Mouse (Mus musculus) midbrain, embryonic 12.5 days (tissue): Measurements from ENCODE around the gene Ptprg. TPM values are rescaled to one million over a fixed set of nuclear protein-coding genes. Genes with fewer than 3 reads are reported as not detected.

Experiments
- ATAC-seq: fragments of 200-750 bp; cut with Nextera tagmentation; 2 replicates; pipeline ENCODE4 v1.8.0; 2017; ENCODE audit warnings: low read depth, moderate TSS enrichment, moderate library complexity; ENCODE audit not compliant: low FRiP score
- H3K27ac ChIP-seq: fragments of 300-500 bp; sonication (generic); replicated peaks from 2 replicates; pipeline ENCODE4 v1.5.1; 2016; ENCODE audit warnings: mild to moderate bottlenecking
- H3K27me3 ChIP-seq: fragments of 300-500 bp; sonication (generic); 2 replicates; pipeline ENCODE4 v1.6.1; 2016; ENCODE audit warnings: mild to moderate bottlenecking
- H3K36me3 ChIP-seq: fragments of 300-500 bp; sonication (generic); 2 replicates; pipeline ENCODE4 v1.6.1; 2016
- H3K4me1 ChIP-seq: fragments of 300-500 bp; sonication (generic); 2 replicates; pipeline ENCODE4 v1.6.1; 2016
- H3K4me2 ChIP-seq: fragments of 300-500 bp; sonication (generic); replicated peaks from 2 replicates; pipeline ENCODE4 v1.6.1; 2016; ENCODE audit warnings: mild to moderate bottlenecking, moderate library complexity
- H3K4me3 ChIP-seq: fragments of 300-500 bp; sonication (generic); 2 replicates; pipeline ENCODE4 v1.5.1; 2016; ENCODE audit warnings: mild to moderate bottlenecking
- H3K9ac ChIP-seq: fragments of 300-500 bp; sonication (generic); replicated peaks from 2 replicates; pipeline ENCODE4 v1.6.1; 2016; ENCODE audit warnings: mild to moderate bottlenecking, moderate library complexity
- H3K9me3 ChIP-seq: fragments of 300-500 bp; sonication (generic); 2 replicates; pipeline ENCODE4 v1.6.1; 2016; ENCODE audit warnings: mild to moderate bottlenecking
- WGBS: fragments of 180-500 bp; shearing (Covaris S2); methylation state at CpG from one replicate; pipeline ENCODE4 v1.1.7; 2016; 5-methylcytosine and 5-hydroxymethylcytosine counted together
- polyA plus RNA-seq: library from polyadenylated mRNA; unstranded; fragments of >200 nt; fragmentation: Nextera tagmentation; extraction: Ambion mirVana; gene quantifications from 2 replicates; pipeline ENCODE4 v1.2.1, GENCODE M21; 2016

The Ptprg gene
- polyA plus RNA-seq, 1 experiment from 2014 or later: 47.4 TPM

- ATAC-seq: no peak
- Histone ChIP-seq H3K36me3 (no peaks in the 10 kb centered on the region), H3K4me2 (no peak overlapping the region), H3K27ac (no peak overlapping the region), H3K9ac (no peak overlapping the region), H3K4me3 (no peak overlapping the region), H3K27me3 (no peaks in the 10 kb centered on the region), H3K9me3 (no peaks in the 10 kb centered on the region), H3K4me1 (peaks cover 7% of the 10 kb centered on the region; the same call in 1 of the 2 replicates)
- WGBS: 89% methylated on average over 8 of the region's 8 CpGs
Observed at GRCm38 (mm10) chr14:11818721-11819120, 265.4 kb downstream of the Ptprg start.

DNA sequence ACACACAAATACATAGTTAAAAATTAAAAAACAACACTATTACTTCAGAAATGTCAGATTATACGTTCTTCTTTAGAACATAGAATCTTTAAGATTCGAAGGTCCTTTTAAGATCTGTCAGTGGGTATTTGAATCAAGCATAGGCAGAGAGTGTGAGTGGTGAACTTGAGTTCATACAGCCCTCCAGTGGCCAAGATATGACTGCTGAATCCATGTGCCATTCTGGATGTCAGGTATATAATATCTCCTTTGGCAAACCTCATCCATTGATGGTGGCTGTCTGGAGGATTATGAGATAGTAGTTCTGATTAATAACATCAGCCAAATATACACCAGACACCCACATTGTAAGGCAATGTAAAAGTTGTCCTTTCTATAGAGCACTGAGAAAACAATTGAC, 266.0 kb downstream of the Ptprg start:
- H3K36me3 ChIP-seq: no peaks in the 10 kb centered on the region
- no peaks in the 10 kb centered on the region for H3K27me3 ChIP-seq
- WGBS: 92% methylated on average over 2 of the region's 2 CpGs
- no peak overlapping the region for H3K9ac ChIP-seq
- ATAC-seq: no peak
- no peak overlapping the region for H3K4me3 ChIP-seq
- H3K4me2 ChIP-seq: no peak overlapping the region
- no peak overlapping the region for H3K27ac ChIP-seq
- no peaks in the 10 kb centered on the region for H3K9me3 ChIP-seq
- H3K4me1 ChIP-seq: peaks cover 9% of the 10 kb centered on the region; the same call in 1 of the 2 replicates

DNA sequence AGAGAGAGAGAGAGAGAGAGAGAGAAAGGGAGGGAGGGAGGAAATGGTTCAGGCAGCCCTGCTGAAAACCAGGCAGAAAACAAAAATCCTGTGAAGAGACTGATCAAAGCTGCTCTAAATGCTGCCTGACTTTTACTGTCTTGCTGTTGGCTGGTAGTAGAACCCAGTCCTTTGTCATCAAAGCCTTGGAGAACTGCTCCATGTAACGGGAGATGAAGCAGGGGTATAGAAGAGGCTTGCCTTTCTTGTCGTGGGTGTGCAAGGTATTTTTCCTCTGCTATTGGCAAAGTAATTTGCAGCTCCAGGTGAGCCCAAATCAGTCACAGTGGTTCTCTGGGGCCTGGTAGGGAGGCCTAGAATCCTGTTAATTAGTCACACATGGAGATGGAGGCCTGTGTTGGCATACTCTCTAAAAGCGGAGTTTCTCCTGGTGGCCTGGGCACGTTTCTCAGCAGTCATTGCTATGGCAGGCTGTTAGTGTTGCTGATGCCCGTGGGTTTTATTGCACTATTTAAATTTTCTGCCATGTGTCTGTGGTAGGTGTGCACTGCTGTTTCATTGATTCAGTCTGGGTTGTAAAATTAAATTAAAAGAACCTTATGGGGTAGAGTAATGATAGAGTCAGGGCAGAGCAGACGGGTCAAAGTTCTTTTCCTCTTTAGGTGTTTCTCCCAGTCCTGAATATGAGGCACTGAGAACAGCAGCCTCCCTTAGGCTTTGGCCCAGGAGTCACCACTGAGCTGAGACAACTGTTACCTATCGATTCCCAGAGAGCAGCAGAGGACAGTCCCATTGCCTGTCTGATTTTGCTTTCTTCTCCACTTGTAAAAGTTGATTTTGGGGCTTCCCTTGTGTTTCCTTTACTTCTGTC, 269.7 kb downstream of the Ptprg start:
- Histone ChIP-seq H3K9me3 (no peaks in the 10 kb centered on the region), H3K27ac (no peak overlapping the region), H3K9ac (no peak overlapping the region), H3K27me3 (no peaks in the 10 kb centered on the region), H3K36me3 (no peaks in the 10 kb centered on the region), H3K4me1 (peaks cover 14% of the 10 kb centered on the region), H3K4me2 (no peak overlapping the region), H3K4me3 (no peak overlapping the region)
- no peak for ATAC-seq
- WGBS: 69% methylated on average over 7 of the region's 7 CpGs

GRCm38 (mm10) chr14:11823701-11824095, 270.4 kb downstream of the Ptprg start:
- Histone ChIP-seq H3K4me2 (no peak overlapping the region), H3K36me3 (no peaks in the 10 kb centered on the region), H3K27ac (no peak overlapping the region), H3K4me1 (peaks cover 10% of the 10 kb centered on the region; the same call in 1 of the 2 replicates), H3K4me3 (no peak overlapping the region), H3K27me3 (no peaks in the 10 kb centered on the region), H3K9me3 (no peaks in the 10 kb centered on the region), H3K9ac (no peak overlapping the region)
- ATAC-seq: no peak
- WGBS: 88% methylated on average over 6 of the region's 6 CpGs

- ATAC-seq: no peak
- Histone ChIP-seq H3K4me3 (no peak overlapping the region), H3K4me1 (peaks cover 10% of the 10 kb centered on the region; the same call in 1 of the 2 replicates), H3K27me3 (no peaks in the 10 kb centered on the region), H3K4me2 (no peak overlapping the region), H3K27ac (no peak overlapping the region), H3K9me3 (no peaks in the 10 kb centered on the region), H3K36me3 (no peaks in the 10 kb centered on the region), H3K9ac (no peak overlapping the region)
- 73% methylated on average over 8 of the region's 8 CpGs for WGBS
Observed at GRCm38 (mm10) chr14:11824915-11825314, 271.6 kb downstream of the Ptprg start.

GRCm38 (mm10) chr14:11825551-11825950, 272.2 kb downstream of the Ptprg start:
- Histone ChIP-seq H3K9ac (no peak overlapping the region), H3K4me2 (no peak overlapping the region), H3K27me3 (no peaks in the 10 kb centered on the region), H3K36me3 (no peaks in the 10 kb centered on the region), H3K9me3 (no peaks in the 10 kb centered on the region), H3K27ac (no peak overlapping the region), H3K4me1 (peaks cover 8% of the 10 kb centered on the region; the same call in 1 of the 2 replicates), H3K4me3 (no peak overlapping the region)
- 90% methylated on average over 2 of the region's 2 CpGs for WGBS
- ATAC-seq: no peak

GRCm38 (mm10) chr14:11828086-11828485, 274.8 kb downstream of the Ptprg start:
- WGBS: 70% methylated on average over 4 of the region's 4 CpGs
- no peak overlapping the region for H3K9ac ChIP-seq

GRCm38 (mm10) chr14:11833678-11834077, 280.3 kb downstream of the Ptprg start:
- no peak overlapping the region for H3K4me3 ChIP-seq
- no peak for ATAC-seq
- H3K27ac ChIP-seq: no peak overlapping the region
- WGBS: 87% methylated on average over 3 of the region's 3 CpGs
- no peaks in the 10 kb centered on the region for H3K36me3 ChIP-seq
- no peak overlapping the region for H3K4me2 ChIP-seq
- H3K4me1 ChIP-seq: 0 out of 2 replicates have a peak, but pooled peaks cover 2% of the 10 kb centered on the region
- no peaks in the 10 kb centered on the region for H3K27me3 ChIP-seq
- no peak overlapping the region for H3K9ac ChIP-seq
- no peaks in the 10 kb centered on the region for H3K9me3 ChIP-seq

More at GRCm38 (mm10) chr14:11828086-11828485, 274.8 kb downstream of the Ptprg start:
- no peak overlapping the region for H3K27ac ChIP-seq
- H3K27me3 ChIP-seq: no peaks in the 10 kb centered on the region
- ATAC-seq: no peak
- H3K36me3 ChIP-seq: no peaks in the 10 kb centered on the region
- peaks cover 8% of the 10 kb centered on the region; the same call in 1 of the 2 replicates for H3K4me1 ChIP-seq
- no peaks in the 10 kb centered on the region for H3K9me3 ChIP-seq
- no peak overlapping the region for H3K4me2 ChIP-seq
- H3K4me3 ChIP-seq: no peak overlapping the region

DNA sequence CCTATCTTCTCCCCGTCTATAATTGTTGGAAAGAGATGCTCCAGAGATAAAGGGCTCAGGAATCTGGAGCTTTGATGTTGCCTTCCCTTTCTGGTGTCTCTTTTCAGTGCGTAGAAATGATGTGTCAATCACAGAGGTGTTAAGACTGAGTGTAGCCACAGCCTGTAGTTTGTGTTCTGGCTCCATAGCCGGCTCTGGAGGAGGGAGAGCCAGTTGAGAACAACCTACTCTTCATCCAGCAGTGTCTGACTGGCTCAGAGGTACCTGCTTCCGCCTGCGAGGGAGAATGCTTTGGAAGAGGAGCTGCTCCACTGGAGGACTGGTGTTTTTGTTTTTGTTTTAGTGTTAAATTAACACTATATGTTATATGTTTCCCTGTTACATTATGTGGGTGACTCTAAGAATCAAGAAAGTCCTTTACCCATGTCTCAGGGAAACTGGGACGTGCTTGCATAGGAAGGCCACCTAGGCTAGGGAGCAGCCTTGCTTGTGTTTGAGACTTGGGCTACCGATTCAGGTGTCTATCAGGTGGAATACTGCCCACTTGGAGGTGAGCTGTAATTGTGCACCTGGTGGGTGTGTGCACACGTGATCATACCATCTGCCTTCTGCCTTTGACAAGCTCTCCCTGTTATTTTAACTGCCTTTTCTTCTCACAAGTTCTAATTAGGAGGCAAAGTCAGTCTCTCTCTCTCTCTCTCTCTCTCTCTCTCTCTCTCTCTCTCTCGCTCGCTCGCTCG, 282.5 kb downstream of the Ptprg start:
- Histone ChIP-seq H3K9me3 (no peaks in the 10 kb centered on the region), H3K36me3 (no peaks in the 10 kb centered on the region), H3K4me1 (0 out of 2 replicates have a peak, but pooled peaks cover 2% of the 10 kb centered on the region), H3K4me3 (no peak overlapping the region), H3K27me3 (no peaks in the 10 kb centered on the region), H3K4me2 (no peak overlapping the region), H3K27ac (no peak overlapping the region), H3K9ac (no peak overlapping the region)
- no peak for ATAC-seq
- 72% methylated on average over 12 of the region's 12 CpGs for WGBS

DNA sequence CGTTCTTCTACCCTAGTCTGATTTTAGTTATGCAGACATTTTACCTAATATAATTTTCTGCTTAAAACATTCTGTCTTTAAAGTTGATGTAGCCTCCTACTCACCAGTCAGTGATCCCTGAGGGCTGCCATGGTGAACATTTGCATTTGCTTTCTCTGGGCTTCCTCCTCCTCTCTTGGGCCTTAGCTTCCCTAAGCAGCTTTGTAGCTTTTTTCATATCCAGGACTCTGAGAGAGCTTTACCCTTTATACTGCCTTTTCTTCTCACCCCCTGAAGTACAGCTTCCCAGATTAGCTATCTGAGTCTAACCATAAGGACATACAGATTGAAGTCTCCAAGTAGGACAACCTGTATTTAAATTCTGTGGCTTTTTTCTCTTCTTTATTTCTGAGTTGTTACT, 284.4 kb downstream of the Ptprg start:
- no peaks in the 10 kb centered on the region for H3K36me3 ChIP-seq
- 89% methylated on average over 1 of the region's 1 CpGs for whole genome bisulfite sequencing
- H3K4me2 ChIP-seq: no peak overlapping the region
- no peak overlapping the region for H3K4me3 ChIP-seq
- 0 out of 2 replicates have a peak, but pooled peaks cover 2% of the 10 kb centered on the region for H3K4me1 ChIP-seq
- ATAC-seq: no peak
- H3K27ac ChIP-seq: no peak overlapping the region
- no peaks in the 10 kb centered on the region for H3K27me3 ChIP-seq
- H3K9ac ChIP-seq: no peak overlapping the region
- no peaks in the 10 kb centered on the region for H3K9me3 ChIP-seq

- 87% methylated on average over 4 of the region's 4 CpGs for WGBS
- H3K4me2 ChIP-seq: no peak overlapping the region
- no peaks in the 10 kb centered on the region for H3K9me3 ChIP-seq
- no peaks in the 10 kb centered on the region for H3K4me1 ChIP-seq
- no peaks in the 10 kb centered on the region for H3K27me3 ChIP-seq
- no peak overlapping the region for H3K27ac ChIP-seq
- H3K36me3 ChIP-seq: no peaks in the 10 kb centered on the region
- no peak overlapping the region for H3K9ac ChIP-seq
- ATAC-seq: no peak
- H3K4me3 ChIP-seq: no peak overlapping the region
Observed at GRCm38 (mm10) chr14:11841621-11842020, 288.3 kb downstream of the Ptprg start.

DNA sequence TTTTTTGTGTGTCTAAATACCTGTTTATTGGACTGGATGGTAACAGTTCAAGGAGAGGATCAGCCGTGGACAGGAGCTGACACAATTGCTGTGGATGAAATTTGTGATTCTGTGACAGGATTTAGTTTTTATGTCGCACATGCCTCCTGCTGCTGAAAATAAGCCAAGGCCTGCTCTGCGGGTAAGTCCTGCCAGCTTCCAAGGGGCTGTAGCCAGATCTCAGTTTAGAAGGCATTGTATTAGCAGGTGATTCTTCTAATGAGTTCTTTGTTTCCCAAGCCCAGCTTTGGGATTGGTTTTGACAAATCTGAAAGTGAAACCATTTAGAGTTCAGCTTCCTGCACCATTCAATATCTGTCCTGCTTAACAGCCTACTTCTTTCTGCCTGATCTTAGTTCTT, 299.6 kb downstream of the Ptprg start:
- no peak overlapping the region for H3K9ac ChIP-seq
- no peaks in the 10 kb centered on the region for H3K9me3 ChIP-seq
- H3K27ac ChIP-seq: no peak overlapping the region
- H3K27me3 ChIP-seq: no peaks in the 10 kb centered on the region
- H3K4me2 ChIP-seq: no peak overlapping the region
- H3K36me3 ChIP-seq: no peaks in the 10 kb centered on the region
- no peak overlapping the region for H3K4me3 ChIP-seq
- ATAC-seq: no peak
- 75% methylated on average over 3 of the region's 3 CpGs for WGBS
- peaks cover 5% of the 10 kb centered on the region for H3K4me1 ChIP-seq
